Mouse (Mus musculus): ENCODE measurements around the gene Hey2.

DNA sequence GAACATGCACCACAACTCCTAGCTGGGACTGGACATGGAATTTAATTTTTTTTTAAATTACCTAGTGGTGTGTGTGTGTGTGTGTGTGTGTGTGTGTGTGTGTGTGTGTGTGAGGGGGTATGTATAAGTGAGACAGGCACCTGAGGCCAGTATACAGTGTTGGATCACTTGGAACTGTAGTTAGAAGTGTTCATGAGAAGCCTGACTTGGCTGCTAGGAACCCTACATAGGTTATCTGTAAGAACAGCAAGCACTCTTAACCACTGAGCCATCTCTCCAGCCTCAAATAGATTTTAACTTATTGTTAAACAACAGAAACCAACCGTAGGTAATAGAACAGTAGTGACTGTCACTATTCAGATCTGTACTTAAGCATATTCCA lies 54.3 kb downstream of the Hey2 start:
- TF ChIP-seq CTCF (IDR thresholded peaks at IDR 0.05): no peak
- TF ChIP-seq EP300 (IDR thresholded peaks at IDR 0.05): no peak

Measured in lung, postnatal 0 days (tissue).